Mouse (Mus musculus) megakaryocyte, embryonic 14.5 days (primary cell): ENCODE measurements around the gene Cc2d1a. TPM values are rescaled to one million over a fixed set of nuclear protein-coding genes. Genes with fewer than 3 reads are reported as not detected.

Experiments used
- H3K27me3 ChIP-seq: replicated peaks from 2 replicates; pipeline ENCODE3; 2012; ENCODE audit warnings: inconsistent platforms
- H3K36me3 ChIP-seq: replicated peaks from 2 replicates; pipeline ENCODE3; 2012; ENCODE audit warnings: low read length, inconsistent platforms, mixed read lengths
- H3K4me1 ChIP-seq: 2 replicates; pipeline ENCODE4 v1.6.1; 2012; ENCODE audit warnings: inconsistent platforms
- H3K4me3 ChIP-seq: replicated peaks from 2 replicates; pipeline ENCODE3; 2012; ENCODE audit warnings: moderate library complexity, mild to moderate bottlenecking, inconsistent platforms
- H3K9me3 ChIP-seq: 2 replicates; pipeline ENCODE4 v1.6.1; 2012; ENCODE audit warnings: inconsistent platforms
- FLI1 ChIP-seq: IDR thresholded peaks from 2 replicates; pipeline ENCODE4 v1.6.1; 2012; ENCODE audit warnings: low read length, inconsistent platforms, mixed read lengths
- GATA1 ChIP-seq: IDR thresholded peaks from 3 replicates; pipeline ENCODE4 v1.6.1; 2012; ENCODE audit warnings: mixed read lengths, low read length, inconsistent platforms, borderline replicate concordance
- polyA plus RNA-seq: library from polyadenylated mRNA; stranded (reverse); fragments of >175 nt; gene quantifications from 2 replicates; pipeline ENCODE4 v1.2.3, GENCODE M21; 2012; ENCODE audit warnings: low replicate concordance; ENCODE audit not compliant: insufficient read depth

Cc2d1a gene
- polyA plus RNA-seq, 1 experiment, result 32.7 TPM

- no peak for TF ChIP-seq GATA1
- no peak for TF ChIP-seq FLI1
- H3K27me3 ChIP-seq, result peaks cover 29% of the 10 kb centered on the region
- peaks cover 5% of the 10 kb centered on the region; the same call in 1 of the 2 replicates for H3K9me3 ChIP-seq
- no peak overlapping the region for H3K4me3 ChIP-seq
- H3K36me3 ChIP-seq, result no peaks in the 10 kb centered on the region
- peaks cover 51% of the 10 kb centered on the region for H3K4me1 ChIP-seq
Measured at GRCm38 (mm10) chr8:84179946-84180345, 32.2 kb upstream of the Cc2d1a start.

DNA sequence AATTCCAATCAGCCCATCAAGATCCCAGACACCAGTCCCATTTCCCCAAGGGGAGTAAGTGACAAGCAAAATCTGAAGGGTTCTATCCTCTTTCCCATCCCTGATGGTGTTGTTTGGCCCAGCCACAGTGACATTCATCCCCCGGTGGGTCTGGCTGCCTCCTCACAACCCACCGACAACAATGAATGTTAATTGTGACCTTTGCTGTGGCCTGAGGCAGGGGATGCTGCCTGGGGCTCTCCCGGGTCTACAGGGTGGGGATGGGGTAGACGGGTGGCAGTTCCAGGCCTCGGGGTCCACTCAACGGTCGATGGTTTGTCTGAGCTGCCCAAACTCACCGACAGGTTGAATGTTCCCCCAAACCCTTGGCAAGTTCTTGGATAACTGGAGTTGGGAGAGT lies 30.9 kb upstream of the Cc2d1a start:
- Histone ChIP-seq H3K9me3 (no peaks in the 10 kb centered on the region), H3K4me1 (peaks cover 42% of the 10 kb centered on the region), H3K36me3 (peaks cover 6% of the 10 kb centered on the region), H3K27me3 (peaks cover 16% of the 10 kb centered on the region), H3K4me3 (no peak overlapping the region)
- TF ChIP-seq GATA1 (no peak), FLI1 (no peak)

GRCm38 (mm10) chr8:84177405-84177804 lies 29.7 kb upstream of the Cc2d1a start:
- H3K36me3 ChIP-seq, result peaks cover 12% of the 10 kb centered on the region
- H3K27me3 ChIP-seq, result peaks cover 8% of the 10 kb centered on the region
- H3K9me3 ChIP-seq, result no peaks in the 10 kb centered on the region
- no peak overlapping the region for H3K4me3 ChIP-seq
- TF ChIP-seq GATA1, result no peak
- no peak for TF ChIP-seq FLI1
- peaks cover 44% of the 10 kb centered on the region for H3K4me1 ChIP-seq

DNA sequence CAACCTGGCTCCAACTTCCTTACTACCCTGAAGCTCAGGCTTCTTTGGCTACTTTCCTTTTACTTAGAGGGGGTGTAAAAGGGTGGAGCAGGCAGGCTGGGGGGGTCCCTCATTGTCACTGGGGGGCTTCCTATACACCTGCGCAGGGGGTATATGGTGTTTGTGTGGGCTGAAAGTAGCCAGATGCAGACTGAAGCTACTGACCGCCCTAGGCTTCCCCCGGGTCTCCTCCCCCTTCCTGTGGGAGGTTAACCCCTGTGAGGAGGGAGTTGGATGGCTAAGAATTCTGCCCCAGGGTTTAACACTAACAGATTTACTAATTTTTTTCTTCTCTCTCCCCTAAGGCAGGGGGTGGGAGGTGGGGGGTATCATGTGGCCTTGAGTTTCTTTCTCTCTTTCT lies 28.8 kb upstream of the Cc2d1a start:
- Histone ChIP-seq H3K4me1 (peaks cover 52% of the 10 kb centered on the region), H3K9me3 (no peaks in the 10 kb centered on the region), H3K4me3 (no peak overlapping the region), H3K36me3 (peaks cover 16% of the 10 kb centered on the region), H3K27me3 (peaks cover 6% of the 10 kb centered on the region)
- TF ChIP-seq GATA1 (no peak), FLI1 (no peak)

DNA sequence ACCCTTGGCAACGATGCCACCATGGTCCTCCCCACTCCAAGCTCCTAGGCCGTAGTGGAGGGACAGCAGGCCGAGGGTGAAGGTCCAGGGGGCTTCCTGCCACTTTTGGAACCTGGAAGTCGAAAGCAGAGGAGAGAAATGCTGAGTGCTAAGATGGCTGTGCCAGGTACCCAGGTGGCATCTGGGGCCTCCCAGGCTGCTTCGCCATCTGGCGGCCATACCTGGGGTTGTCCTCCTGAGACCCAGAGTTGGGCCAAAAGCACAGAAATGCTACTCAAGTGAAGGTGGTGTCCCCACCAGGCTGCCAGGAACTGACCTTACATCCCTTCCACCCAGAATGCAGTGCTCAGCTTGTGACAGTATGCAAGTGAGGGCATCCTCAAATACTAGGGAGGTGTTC lies 26.1 kb upstream of the Cc2d1a start:
- TF ChIP-seq FLI1, result no peak
- TF ChIP-seq GATA1, result no peak
- Histone ChIP-seq H3K27me3 (peaks cover 11% of the 10 kb centered on the region), H3K4me1 (peaks cover 61% of the 10 kb centered on the region), H3K9me3 (no peaks in the 10 kb centered on the region), H3K36me3 (peaks cover 16% of the 10 kb centered on the region), H3K4me3 (no peak overlapping the region)

DNA sequence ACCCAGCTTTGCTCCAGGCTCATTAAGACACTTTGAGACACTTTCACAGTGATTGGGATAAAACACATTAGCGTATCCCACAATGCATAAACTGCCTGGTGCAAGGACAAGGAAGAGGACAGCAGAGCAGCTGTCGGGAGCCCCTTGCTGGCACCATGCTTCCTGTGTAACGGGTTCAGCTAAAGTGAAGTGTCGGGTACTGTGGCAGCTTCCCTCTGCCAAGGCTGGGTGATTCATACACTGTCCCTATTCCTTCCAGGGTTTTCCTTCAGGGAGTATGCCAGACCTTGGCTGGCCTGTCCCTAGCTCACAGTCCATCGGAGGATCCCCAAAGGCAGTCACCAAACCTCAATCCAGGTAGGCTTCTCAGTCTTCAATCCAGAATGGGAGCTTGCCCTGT lies 22.4 kb upstream of the Cc2d1a start:
- H3K27me3 ChIP-seq, result peaks cover 23% of the 10 kb centered on the region
- TF ChIP-seq FLI1 (no peak), GATA1 (no peak)
- H3K9me3 ChIP-seq, result no peaks in the 10 kb centered on the region

DNA sequence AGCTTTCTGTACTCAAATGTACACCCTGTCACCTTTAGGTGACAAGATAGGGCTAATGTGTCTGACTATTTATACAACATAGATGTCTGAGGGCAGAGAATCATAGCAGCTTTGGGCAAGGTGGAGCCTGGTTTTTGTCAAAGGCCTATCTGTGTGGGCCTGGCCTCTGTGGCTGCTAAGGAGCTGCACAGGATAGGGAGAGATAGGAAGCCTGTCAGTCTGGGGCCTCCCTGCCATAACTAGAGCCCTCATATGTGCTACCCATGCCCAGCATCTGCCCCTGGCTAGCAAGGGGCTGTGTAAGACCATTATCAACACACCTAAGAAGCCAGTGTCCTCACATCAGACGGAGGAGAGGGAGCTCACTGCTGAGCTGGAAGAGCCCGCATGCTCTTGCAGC lies 20.0 kb upstream of the Cc2d1a start:
- H3K4me3 ChIP-seq, result no peak overlapping the region
- TF ChIP-seq FLI1, result no peak
- TF ChIP-seq GATA1, result no peak
- H3K4me1 ChIP-seq, result peaks cover 74% of the 10 kb centered on the region

More for the DNA sequence above, 22.4 kb upstream of the Cc2d1a start:
- H3K4me3 ChIP-seq, result no peak overlapping the region
- H3K36me3 ChIP-seq, result peaks cover 16% of the 10 kb centered on the region
- peaks cover 77% of the 10 kb centered on the region for H3K4me1 ChIP-seq

DNA sequence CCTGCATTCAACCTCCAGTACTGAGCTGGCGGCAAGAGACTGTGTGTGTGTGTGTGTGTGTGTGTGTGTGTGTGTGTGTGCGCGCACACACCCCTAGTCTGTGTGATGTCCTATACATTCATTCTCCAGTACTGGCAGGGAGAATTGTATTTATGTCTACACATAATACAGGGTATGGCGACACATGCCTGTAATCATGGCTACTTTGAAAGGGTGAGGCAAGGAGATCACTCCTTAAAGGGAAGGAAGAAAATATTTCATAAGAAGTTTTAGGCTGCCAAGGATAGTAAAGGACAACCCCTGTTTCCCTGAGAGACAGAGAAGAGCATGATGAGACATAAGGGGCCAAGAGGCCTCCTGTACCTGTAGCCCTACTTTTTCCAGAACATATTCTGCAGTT lies 9.9 kb upstream of the Cc2d1a start:
- Histone ChIP-seq H3K4me1 (peaks cover 5% of the 10 kb centered on the region; the same call in 1 of the 2 replicates), H3K4me3 (no peak overlapping the region), H3K9me3 (no peaks in the 10 kb centered on the region), H3K36me3 (no peaks in the 10 kb centered on the region), H3K27me3 (peaks cover 14% of the 10 kb centered on the region)
- TF ChIP-seq FLI1, result no peak
- no peak for TF ChIP-seq GATA1

More for the DNA sequence above, 20.0 kb upstream of the Cc2d1a start:
- no peaks in the 10 kb centered on the region for H3K9me3 ChIP-seq
- peaks cover 5% of the 10 kb centered on the region for H3K36me3 ChIP-seq
- peaks cover 20% of the 10 kb centered on the region for H3K27me3 ChIP-seq

- Histone ChIP-seq H3K9me3 (no peaks in the 10 kb centered on the region), H3K27me3 (no peaks in the 10 kb centered on the region), H3K36me3 (peaks cover 21% of the 10 kb centered on the region), H3K4me1 (peaks cover 58% of the 10 kb centered on the region), H3K4me3 (no peak overlapping the region)
- TF ChIP-seq FLI1, result no peak
- TF ChIP-seq GATA1, result no peak
Measured at GRCm38 (mm10) chr8:84149181-84149580, 1.4 kb upstream of the Cc2d1a start.

DNA sequence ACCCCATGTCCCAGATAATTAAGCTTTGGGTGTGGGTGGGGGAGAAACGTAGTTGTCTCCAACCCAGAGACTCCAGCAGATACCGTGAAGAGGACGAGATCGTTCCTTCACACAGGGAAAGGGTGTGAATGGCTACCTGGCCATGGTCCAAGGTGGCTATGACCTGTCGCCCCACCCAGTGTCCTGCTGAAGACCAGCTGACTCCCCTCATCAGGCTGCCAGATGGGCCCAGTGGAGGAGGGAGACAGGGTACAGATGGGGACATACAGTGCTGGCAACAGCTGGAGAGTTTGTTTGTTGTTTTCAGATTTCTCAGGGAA lies 755 bp upstream of the Cc2d1a start:
- no peaks in the 10 kb centered on the region for H3K9me3 ChIP-seq
- TF ChIP-seq GATA1, result no peak
- TF ChIP-seq FLI1, result no peak
- peaks cover 28% of the 10 kb centered on the region for H3K36me3 ChIP-seq
- H3K4me1 ChIP-seq, result peaks cover 58% of the 10 kb centered on the region
- peak overlapping the region; percentile 82 for H3K4me3 ChIP-seq
- H3K27me3 ChIP-seq, result no peaks in the 10 kb centered on the region

DNA sequence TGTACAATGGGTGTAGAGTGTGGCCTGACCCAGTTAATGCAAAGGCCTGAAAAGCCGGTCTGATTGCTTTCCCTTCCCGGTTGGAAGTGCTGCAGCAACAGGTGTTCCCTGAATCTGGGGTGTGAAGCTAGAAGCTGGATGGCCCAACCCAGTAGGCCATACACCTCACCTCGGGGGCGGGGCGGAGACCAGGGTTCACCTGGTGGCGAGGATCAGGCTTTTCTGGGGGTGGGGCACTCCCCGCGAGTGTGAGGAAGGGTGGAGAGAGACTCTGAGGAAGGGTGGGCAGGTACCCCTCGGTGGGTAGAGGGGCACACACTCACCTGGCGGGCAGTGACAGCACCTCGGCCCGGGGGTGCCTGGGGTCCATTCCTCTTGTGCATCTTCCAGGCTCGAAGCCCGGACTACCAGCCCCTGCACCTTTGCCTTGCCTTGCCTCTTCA lies 391 bp downstream of the Cc2d1a start:
- Histone ChIP-seq H3K4me1 (peaks cover 53% of the 10 kb centered on the region), H3K36me3 (peaks cover 39% of the 10 kb centered on the region), H3K27me3 (no peaks in the 10 kb centered on the region), H3K9me3 (no peaks in the 10 kb centered on the region), H3K4me3 (peak overlapping the region; percentile 94)
- TF ChIP-seq GATA1, result no peak
- no peak for TF ChIP-seq FLI1
